Mouse (Mus musculus) right cerebral cortex, adult 18-20 months (tissue): ENCODE measurements around the gene Yy2.

Experiments used
- DNase-seq: peaks from one replicate; pipeline ENCODE4 v3.0.0; 2022; ENCODE audit warnings: mixed read lengths

Yy2 gene

DNA sequence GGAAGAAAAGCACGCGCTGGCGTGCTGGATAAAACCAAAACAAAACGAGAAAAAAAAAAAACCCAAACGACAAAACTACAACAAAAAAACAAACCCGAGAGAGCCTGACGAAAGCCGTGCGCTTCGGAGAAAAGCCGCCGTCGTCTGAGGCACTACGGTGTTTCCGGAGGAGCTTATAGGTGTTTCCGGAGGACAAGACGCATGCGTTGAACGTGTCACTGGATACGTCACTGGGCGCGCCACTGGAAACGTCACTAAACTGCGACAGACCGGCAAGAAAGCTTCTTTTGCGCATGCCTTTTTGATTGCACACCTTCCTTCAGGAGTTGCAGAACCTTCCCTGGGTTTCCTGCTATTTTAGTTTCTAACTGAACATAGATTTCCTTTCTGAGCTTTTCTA is at the start of gene Yy2:
Gene Yy2 (minus strand): TSS at position 146 of the 400 bp plus-strand sequence.
- no peak for DNase-seq

DNA sequence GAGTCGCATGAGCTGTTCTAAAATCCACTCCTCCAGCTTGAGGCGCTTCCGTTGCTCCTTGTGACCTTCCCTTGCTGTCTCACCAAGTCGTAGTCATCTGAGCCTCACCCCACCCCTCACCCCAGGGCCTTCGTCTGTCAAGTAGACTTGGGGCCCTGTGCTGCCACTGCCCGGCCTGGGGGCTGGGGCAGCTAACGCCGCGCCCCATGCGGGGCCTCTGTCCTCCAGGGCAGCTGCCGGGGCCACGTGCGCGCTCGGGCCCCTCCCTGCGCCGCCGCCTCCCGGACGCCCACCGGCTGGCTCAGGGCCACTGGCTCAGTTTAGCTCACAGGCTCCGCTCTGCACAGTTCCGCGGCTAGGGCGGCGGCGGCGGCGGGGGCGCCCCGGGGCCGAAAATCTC is 44.1 kb upstream of the Yy2 start:
- DNase-seq: peak; percentile 41

DNA sequence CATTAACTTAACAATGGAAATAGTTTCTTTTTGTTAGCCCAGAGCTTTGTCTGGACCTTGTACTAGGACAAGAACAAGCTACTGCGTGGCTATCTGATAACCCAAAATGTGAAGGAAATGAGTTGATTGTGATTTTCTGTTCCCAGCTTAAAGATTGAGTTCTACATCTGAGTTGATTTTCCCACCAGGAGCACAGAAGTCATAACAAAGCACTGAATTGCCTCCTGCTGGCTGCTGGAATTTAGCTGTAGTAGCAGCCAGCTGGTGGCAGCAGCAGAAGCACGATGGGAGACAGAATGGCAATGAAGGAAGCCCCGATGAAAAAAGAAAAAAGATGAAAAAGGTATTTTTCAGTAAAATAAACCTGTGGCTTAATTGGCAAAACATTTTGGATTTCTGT is 32.7 kb upstream of the Yy2 start:
- peak; percentile 35 for DNase-seq

DNA sequence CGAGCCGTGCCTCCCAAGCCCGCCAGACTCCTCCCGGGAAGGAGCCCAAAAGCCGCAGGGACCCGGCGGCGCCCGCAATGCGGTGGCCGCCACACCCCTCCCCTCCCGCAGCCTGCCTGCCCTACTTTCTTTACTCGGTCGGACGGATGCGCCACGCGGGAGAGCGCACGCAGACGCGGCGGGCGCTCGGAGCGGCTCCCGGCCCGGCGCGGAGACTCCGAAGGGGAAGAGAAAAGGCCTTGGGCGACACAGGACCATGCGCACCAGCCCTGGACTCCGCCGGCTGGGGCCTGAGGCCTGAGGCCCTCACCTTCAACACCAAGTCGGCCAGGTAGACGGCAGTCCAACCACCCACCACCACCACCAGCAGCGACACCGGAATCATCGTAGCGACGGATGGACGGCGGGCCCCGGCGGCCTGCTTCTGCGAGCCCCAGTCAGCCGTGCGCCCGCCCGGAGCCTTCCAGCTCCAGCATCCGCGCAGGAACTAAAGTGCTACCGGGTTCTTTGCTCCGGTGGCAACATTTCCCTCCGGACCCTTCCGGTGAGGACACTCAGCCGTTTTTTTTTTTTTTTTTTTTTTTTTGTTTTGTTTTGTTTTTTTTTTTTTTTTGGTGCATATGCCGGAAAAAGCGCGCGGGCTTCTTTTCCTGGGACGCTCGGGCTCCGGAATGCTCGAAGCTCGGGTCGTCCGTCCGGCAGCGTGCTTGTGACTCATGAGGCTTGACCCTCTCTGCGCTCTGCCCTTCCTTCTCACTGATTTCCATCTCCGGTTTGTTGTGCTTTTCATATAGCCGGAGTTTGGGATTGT is 29.6 kb upstream of the Yy2 start, which contains the start of gene Mbtps2:
Gene Mbtps2 (minus strand): TSS at position 530 of the 811 bp plus-strand sequence.
- peak; percentile 43 for DNase-seq

DNA sequence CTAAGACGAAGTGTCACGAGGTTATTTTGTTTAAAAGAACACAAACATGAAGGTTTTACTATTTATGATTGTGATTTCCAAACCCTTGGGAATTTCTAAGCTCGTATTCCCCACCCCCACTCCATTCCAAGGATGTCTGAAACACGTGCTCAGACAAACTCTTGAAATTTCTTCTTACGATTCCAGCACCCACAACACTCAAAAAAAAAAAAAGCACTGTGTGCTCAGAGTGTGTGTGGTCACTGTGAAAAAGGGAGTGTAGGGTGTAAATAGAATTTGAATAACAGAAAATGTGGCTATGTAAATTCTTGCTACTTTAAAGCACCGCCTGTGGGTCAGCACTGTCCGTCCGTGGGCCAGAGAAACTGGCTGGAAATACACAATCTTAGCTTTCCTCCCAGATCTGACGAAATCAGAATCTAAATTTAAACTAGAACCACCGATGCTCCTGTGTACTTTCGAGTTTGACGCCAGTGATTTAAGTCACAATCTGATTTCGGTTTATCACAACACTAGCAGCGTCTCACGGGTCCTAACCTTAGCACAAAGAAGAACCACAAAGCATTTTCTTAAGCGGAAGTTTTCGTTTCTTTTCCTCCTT is 28.9 kb upstream of the Yy2 start:
- peak; percentile 7 for DNase-seq

DNA sequence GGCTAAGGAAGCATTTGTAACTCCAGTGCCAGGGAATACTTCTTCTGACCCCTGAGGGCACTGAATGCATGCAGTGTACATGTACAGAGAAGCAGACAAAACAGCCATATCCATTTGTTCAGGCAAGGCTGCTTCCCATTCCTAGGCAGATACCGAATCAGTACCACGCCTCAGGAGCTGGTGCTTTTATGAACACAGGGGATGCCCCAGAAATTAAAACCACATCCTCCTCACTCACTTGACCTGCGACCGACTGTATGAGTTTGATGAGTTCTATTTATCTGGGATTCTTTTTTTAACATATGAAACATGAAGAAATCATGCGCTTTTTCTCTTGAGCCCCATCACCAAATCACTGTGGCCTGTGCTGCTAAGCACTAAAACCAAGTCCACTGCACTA is 28.0 kb upstream of the Yy2 start:
- no peak for DNase-seq

DNA sequence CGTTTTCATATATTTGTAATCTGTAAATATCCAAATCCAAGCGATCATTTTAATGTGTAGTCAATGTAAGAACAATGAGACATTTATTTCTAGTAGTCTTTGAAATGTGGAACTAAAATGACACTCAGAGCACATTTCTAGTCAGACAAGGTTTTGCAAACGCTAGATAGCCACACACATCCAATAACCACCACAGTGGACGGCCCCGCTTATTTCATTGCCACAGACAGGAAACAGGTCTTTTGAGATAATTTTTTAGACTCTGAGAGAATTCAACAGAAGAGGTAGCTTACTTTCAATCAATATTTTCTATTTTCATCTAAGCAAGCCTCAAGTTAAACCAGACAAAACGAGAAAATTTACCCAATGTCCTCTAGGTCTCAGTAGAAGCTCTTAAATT is 27.1 kb upstream of the Yy2 start:
- DNase-seq: no peak

DNA sequence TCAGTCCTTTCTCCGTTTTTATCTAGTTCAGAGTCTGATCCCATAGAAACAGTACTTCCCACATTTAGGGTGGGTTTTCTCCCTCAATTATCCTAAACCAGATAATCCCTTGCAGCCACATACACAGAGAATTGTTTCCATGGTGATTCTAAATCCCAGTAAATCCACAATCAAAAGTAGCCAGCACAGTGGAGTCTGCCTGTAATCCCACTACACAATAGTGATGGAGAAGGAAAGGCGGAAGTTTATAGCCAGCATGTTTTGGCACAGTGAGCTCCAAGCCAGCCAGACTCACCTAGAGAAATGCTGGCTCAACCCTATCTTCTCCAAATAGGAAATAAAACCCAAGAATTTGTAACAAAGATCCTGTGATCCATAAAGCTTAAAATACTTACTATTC is 25.8 kb upstream of the Yy2 start:
- no peak for DNase-seq

DNA sequence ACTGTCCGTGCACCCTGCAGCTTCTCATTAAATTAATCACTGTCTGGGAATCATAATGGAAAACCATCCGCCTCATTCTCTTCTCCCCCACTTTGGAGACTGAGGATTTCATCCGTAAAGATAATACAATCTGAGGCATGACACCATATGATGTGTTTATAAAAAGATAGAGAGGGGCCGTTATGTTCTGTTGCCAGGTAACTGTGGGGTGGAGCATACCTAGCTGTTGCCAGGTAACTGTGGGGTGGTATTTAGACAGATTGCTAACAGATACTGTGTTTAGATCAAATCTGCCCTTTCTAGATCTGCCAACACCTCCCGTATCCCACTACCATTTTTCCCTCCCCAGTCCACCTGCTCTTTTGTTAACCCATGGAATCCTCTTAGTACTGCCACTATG is 18.2 kb upstream of the Yy2 start:
- no peak for DNase-seq

DNA sequence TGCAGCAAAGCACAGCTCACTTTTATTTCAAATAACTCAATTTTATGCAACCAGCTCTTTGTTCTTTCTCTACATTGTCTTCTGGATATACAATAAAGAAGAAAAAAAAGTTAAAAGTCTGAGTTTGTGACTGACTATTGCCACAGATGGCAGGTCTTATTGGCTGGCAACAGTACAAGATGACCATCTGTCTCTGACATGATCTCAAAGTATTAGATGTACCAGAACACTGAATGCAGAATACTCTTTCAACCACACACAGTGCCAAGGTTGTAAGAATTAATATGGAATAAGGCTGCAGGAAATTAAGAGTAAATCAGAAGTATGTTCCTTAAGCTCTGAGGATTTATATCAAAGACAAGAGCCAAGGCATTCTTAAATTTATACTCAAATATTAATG is 17.6 kb upstream of the Yy2 start:
- DNase-seq: no peak

DNA sequence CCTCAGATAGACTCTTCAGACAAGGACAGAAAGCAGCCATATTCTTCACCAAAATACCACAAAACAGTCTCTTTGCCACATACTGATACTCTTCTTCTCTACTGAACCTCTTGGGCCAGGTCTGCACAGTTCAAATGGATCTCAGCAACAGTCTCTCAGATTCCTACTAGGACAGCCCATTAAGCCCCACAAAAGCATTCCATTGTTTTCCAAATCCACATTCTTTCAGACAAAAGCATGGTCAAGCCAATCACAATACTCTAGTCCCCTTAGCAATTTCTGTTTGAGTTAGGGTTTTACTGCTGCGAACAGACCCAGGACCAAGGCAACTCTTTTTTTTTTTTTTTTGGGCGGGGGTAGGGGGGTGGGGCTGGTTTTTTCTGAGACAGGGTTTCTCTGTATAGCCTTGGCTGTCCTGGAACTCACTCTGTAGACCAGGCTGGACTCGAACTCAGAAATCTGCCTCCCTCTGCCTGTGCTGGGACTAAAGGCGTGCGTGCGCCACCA is 10.4 kb upstream of the Yy2 start:
- DNase-seq: no peak

DNA sequence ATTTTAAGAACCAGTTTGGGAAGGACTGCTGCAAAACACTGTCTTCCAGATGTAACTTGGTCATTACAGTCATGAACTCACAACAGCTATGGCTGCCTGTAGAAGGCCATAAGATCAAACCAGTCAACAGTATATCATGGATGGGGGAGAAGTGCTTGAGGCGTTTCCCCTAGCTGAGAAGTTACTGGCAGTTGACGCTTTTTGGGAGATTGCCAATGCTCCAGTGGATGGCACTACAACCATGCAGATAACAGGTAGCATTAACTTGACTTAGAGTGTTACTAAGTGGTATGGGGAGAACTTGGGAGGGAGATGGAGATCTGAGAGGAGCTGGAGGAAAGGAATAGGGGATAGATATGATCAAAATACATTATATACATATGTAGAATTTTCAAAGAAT is 5.9 kb upstream of the Yy2 start:
- DNase-seq: no peak

DNA sequence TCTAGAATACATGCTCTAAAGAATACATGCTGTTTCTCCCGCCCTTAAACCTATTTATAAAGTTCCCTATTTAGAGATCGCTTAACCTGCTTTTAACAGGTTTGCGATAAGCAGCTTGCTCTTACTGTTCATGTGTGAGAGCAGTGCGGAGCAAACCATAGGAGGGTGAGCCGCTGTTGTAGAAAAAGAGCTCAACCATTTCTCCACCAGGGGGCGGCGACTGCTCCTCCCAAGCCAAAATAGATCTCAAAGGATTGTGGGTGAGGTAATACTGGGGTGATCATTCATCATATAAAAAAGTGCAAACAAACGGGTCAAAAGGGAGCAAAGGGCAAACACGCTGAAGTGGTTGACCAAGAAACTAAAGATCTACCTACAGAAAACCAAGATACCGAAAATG is 5.0 kb downstream of the Yy2 start:
- no peak for DNase-seq

DNA sequence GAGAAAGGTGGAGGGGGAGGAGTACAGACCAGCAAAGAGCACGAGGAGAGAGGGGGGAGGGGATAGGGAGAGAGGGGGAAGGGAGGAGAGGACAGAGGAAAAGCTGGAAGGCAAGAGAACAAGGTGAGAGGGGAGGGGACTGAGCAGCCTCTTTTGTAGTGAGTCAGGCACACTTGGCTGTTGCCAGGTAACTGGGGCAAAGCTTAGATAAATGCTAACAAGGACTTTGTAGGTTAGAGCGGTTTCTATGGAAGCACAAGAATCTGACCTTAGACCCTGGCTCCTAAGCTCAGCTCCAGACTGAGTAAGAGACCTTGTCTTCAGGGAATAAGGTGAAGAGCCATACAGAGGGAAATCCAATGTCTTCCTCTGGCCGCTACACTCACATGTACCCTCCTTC is 21.7 kb downstream of the Yy2 start:
- DNase-seq: no peak
